Mouse (Mus musculus): Measurements from ENCODE around the gene Laptm4a. TPM values are rescaled to one million over a fixed set of nuclear protein-coding genes. Genes with fewer than 3 reads are reported as not detected.

The Laptm4a gene
- 142 and 145 TPM in 2 replicates for polyA plus RNA-seq (2021; fragmentation: Nextera tagmentation)
- long read RNA-seq, experiment 1, transcript Laptm4a-201 (7 exons, 1,773 nt): major isoform, 77 of 81 reads
- long read RNA-seq, experiment 1, partial matches to known transcripts: 2 of 81 reads
- long read RNA-seq, experiment 1, other reads (novel, unspliced or antisense): 2 of 81 reads
- long read RNA-seq, experiment 2, transcript Laptm4a-201 (7 exons, 1,773 nt): major isoform, 117 of 126 reads
- long read RNA-seq, experiment 2, partial matches to known transcripts: 0 of 126 reads
- long read RNA-seq, experiment 2, other reads (novel, unspliced or antisense): 9 of 126 reads

DNA sequence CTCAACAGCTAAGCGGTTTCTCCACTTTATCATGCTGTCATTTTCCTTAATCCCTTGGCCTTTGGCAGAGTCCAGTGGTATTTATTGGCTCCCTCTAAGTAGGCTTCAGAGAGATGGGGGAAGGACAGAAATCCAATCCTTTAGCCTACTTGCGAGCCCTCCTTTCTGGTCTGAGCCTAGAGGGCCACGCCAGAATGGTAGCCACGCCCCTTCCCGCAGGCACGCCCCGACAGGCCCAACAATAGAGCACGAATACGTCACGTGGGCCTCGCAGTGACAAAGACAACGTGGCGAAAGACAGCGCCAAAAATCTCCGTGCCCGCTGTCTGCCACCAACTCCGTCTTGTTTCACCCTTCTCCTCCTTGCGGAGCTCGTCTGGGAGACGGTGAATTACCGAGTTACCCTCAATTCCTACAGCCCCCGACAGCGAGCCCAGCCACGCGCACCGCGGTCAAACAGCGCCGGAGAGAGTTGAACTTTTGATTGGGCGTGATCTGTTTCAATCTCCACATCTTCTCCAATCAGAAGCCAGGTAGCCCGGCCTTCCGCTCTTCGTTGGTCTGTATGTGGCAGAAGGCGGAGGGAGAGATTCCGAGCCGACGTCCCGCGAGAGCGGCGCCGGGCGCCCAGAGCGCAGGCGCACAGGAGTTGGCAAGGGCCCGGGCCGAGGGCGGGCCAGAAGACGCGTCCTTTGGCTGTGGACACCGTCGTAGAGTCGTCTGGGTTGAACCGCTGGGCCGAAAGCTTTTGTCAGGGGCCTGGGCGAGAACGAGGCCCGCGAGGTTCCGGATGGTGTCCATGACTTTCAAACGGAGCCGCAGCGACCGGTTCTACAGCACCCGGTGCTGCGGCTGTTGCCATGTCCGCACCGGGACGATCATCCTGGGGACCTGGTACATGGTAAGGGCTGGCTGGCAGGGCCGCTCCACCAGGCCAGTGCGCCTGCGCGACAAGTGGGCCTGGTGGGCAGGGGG, at the start of gene Laptm4a:
Gene Laptm4a, plus strand, starts transcription at position 271 of the 975 bp plus-strand sequence.

GRCm38 (mm10) chr12:8947714-8948464, 26.4 kb downstream of the Laptm4a start, which contains the start of gene Matn3:
Matn3 (plus strand) TSS chr12:8947929.

GRCm38 (mm10) chr12:8973820-8974465, 52.5 kb downstream of the Laptm4a start, which contains the start of gene Wdr35:
Wdr35 (plus strand) TSS chr12:8973892.

Other genes with a start within 250 kb of the Laptm4a start
- 16.6 and 17.2 TPM in 2 replicates for gene Pum2, start 247.5 kb upstream of the Laptm4a start, polyA plus RNA-seq (2021; fragmentation: Nextera tagmentation)
- gene Sdc1, start 150.3 kb upstream of the Laptm4a start, polyA plus RNA-seq (2021; fragmentation: Nextera tagmentation): 0.43 and 0.50 TPM in 2 replicates
- gene Matn3, start 26.3 kb downstream of the Laptm4a start, polyA plus RNA-seq (2021; fragmentation: Nextera tagmentation): not detected in 2 replicates
- gene Wdr35, start 52.2 kb downstream of the Laptm4a start, polyA plus RNA-seq (2021; fragmentation: Nextera tagmentation): 25.6 and 28.9 TPM in 2 replicates
- gene Ttc32, start 108.3 kb downstream of the Laptm4a start, polyA plus RNA-seq (2021; fragmentation: Nextera tagmentation): 7.8 and 9.8 TPM in 2 replicates